Mouse (Mus musculus) MEL (cell line): Measurements from ENCODE around the gene Kcns1. TPM values are rescaled to one million over a fixed set of nuclear protein-coding genes. Genes with fewer than 3 reads are reported as not detected.

ENCODE experiments used
- DNase-seq: peaks from one replicate; pipeline ENCODE4 v3.0.0; 2011; ENCODE audit warnings: low read depth, low spot score
- H3K27ac ChIP-seq: 2 replicates; pipeline ENCODE4 v1.5.1; 2012; ENCODE audit warnings: low read depth, mild to moderate bottlenecking, control low read depth, low read length, moderate library complexity; ENCODE audit not compliant: control insufficient read depth
- H3K27me3 ChIP-seq, 2 experiments: fragments of 150-350 bp in 1 of 2; sonication (generic) in 1 of 2; 2 replicates each; pipeline ENCODE4 v1.6.1; 2012; ENCODE audit warnings: low read length in 2 of 2, mild to moderate bottlenecking in 2 of 2, improper control_type of control experiment in 1 of 2, moderate library complexity in 1 of 2; ENCODE audit not compliant: insufficient read depth in 2 of 2, control insufficient read depth in 1 of 2
- H3K36me3 ChIP-seq, 2 experiments: 2 replicates each; pipeline ENCODE4 v1.6.1; 2012 to 2014; ENCODE audit warnings: low read length in 2 of 2, improper control_type of control experiment in 1 of 2, inconsistent platforms in 1 of 2, mild to moderate bottlenecking in 1 of 2; ENCODE audit not compliant: insufficient read depth in 2 of 2, control insufficient read depth in 1 of 2
- H3K4me1 ChIP-seq, 2 experiments: fragments of 150-350 bp in 1 of 2; sonication (generic) in 1 of 2; 2 replicates each; pipeline ENCODE4 v1.6.1; 2012; ENCODE audit warnings: low read length in 2 of 2, improper control_type of control experiment in 1 of 2, mild to moderate bottlenecking in 1 of 2; ENCODE audit not compliant: insufficient read depth in 2 of 2, control insufficient read depth in 1 of 2
- H3K4me3 ChIP-seq, 2 experiments: fragments of 150-350 bp in 1 of 2; sonication (generic) in 1 of 2; 2 replicates each; pipeline ENCODE4 v1.5.1; 2012; ENCODE audit warnings: low read depth in 2 of 2, low read length in 2 of 2, mild to moderate bottlenecking in 2 of 2, moderate library complexity in 2 of 2, control low read depth in 1 of 2, improper control_type of control experiment in 1 of 2; ENCODE audit not compliant: control insufficient read depth in 1 of 2, insufficient read depth in 1 of 2
- H3K79me2 ChIP-seq: 2 replicates; pipeline ENCODE4 v1.6.1; 2012; ENCODE audit warnings: mild to moderate bottlenecking, low read length, moderate library complexity; ENCODE audit not compliant: control insufficient read depth, poor library complexity, insufficient read depth
- H3K9ac ChIP-seq: 2 replicates; pipeline ENCODE4 v1.6.1; 2012; ENCODE audit warnings: low read depth, mild to moderate bottlenecking, control low read depth, low read length, moderate library complexity; ENCODE audit not compliant: control insufficient read depth, poor library complexity, severe bottlenecking
- H3K9me3 ChIP-seq: fragments of 150-350 bp; sonication (generic); replicated peaks from 2 replicates; pipeline ENCODE4 v1.6.1; 2012; ENCODE audit warnings: mild to moderate bottlenecking, low read length, improper control_type of control experiment, moderate library complexity; ENCODE audit not compliant: insufficient read depth
- CTCF ChIP-seq, 3 experiments: IDR thresholded peaks in 2 of 3; conservative IDR thresholded peaks in 1 of 3; 2 replicates each; pipeline ENCODE4 v1.5.1; 2011 to 2012; ENCODE audit warnings: low read length in 3 of 3, low read depth in 2 of 3, mild to moderate bottlenecking in 2 of 3, improper control_type of control experiment in 1 of 3, inconsistent platforms in 1 of 3, mixed read lengths in 1 of 3, moderate library complexity in 1 of 3; ENCODE audit not compliant: control insufficient read depth in 1 of 3, insufficient read depth in 1 of 3, poor library complexity in 1 of 3, severe bottlenecking in 1 of 3
- ELF1 ChIP-seq: IDR thresholded peaks from 2 replicates; pipeline ENCODE4 v1.6.1; 2014; ENCODE audit warnings: low read depth, mild to moderate bottlenecking, inconsistent platforms, low read length, improper control_type of control experiment, moderate library complexity
- EP300 ChIP-seq, 2 experiments: IDR thresholded peaks; 2 replicates each; pipeline ENCODE4 v1.6.1; 2011; ENCODE audit warnings: improper control_type of control experiment in 2 of 2, low read length in 2 of 2, low read depth in 1 of 2, mild to moderate bottlenecking in 1 of 2
- ETS1 ChIP-seq: IDR thresholded peaks from 2 replicates; pipeline ENCODE4 v1.6.1; 2012; ENCODE audit warnings: low read depth, mild to moderate bottlenecking, inconsistent platforms, low read length, improper control_type of control experiment, moderate library complexity
- GATA1 ChIP-seq: IDR thresholded peaks from 2 replicates; pipeline ENCODE4 v1.6.1; 2011; ENCODE audit warnings: low read depth, low read length, improper control_type of control experiment
- JUND ChIP-seq: IDR thresholded peaks from 2 replicates; pipeline ENCODE4 v1.6.1; 2011; ENCODE audit warnings: low read depth, mild to moderate bottlenecking, improper control_type of control experiment, low read length
- KAT2A ChIP-seq: conservative IDR thresholded peaks from 2 replicates; pipeline ENCODE4 v1.6.1; 2012; ENCODE audit warnings: low read depth, low read length, improper control_type of control experiment, inconsistent platforms
- MEF2A ChIP-seq: IDR thresholded peaks from 2 replicates; pipeline ENCODE4 v1.6.1; 2014; ENCODE audit warnings: low read depth, mild to moderate bottlenecking, inconsistent platforms, low read length, improper control_type of control experiment; ENCODE audit not compliant: poor library complexity, insufficient replicate concordance, severe bottlenecking; ENCODE audit errors: extremely low read depth
- MYC ChIP-seq: IDR thresholded peaks from 2 replicates; pipeline ENCODE4 v1.6.1; 2011; ENCODE audit warnings: low read depth, mild to moderate bottlenecking, low read length, improper control_type of control experiment, moderate library complexity
- POLR2A ChIP-seq, 2 experiments: IDR thresholded peaks; 2 replicates each; pipeline ENCODE4 v1.6.1; 2011 to 2012; ENCODE audit warnings: low read length in 2 of 2, mild to moderate bottlenecking in 2 of 2, control low read depth in 1 of 2, improper control_type of control experiment in 1 of 2, low read depth in 1 of 2, moderate library complexity in 1 of 2; ENCODE audit not compliant: control insufficient read depth in 1 of 2, insufficient read depth in 1 of 2, poor library complexity in 1 of 2
- POLR2AphosphoS2 ChIP-seq: IDR thresholded peaks from 2 replicates; pipeline ENCODE4 v1.6.1; 2011; ENCODE audit warnings: low read length, improper control_type of control experiment
- SMC3 ChIP-seq: IDR thresholded peaks from 2 replicates; pipeline ENCODE4 v1.6.1; 2011; ENCODE audit warnings: low read depth, low read length, improper control_type of control experiment
- TBP ChIP-seq: IDR thresholded peaks from 2 replicates; pipeline ENCODE4 v1.8.0; 2011; ENCODE audit warnings: low read depth, low read length, improper control_type of control experiment
- UBTF ChIP-seq: IDR thresholded peaks from 2 replicates; pipeline ENCODE4 v1.6.1; 2012; ENCODE audit warnings: low read depth, mild to moderate bottlenecking, inconsistent platforms, low read length, improper control_type of control experiment, moderate library complexity, borderline replicate concordance; ENCODE audit not compliant: insufficient read depth
- ZKSCAN1 ChIP-seq: IDR thresholded peaks from 2 replicates; pipeline ENCODE4 v1.6.1; 2012; ENCODE audit warnings: low read depth, mild to moderate bottlenecking, inconsistent platforms, low read length, improper control_type of control experiment, moderate library complexity
- ZMIZ1 ChIP-seq: IDR thresholded peaks from 2 replicates; pipeline ENCODE4 v1.6.1; 2012; ENCODE audit warnings: low read depth, mild to moderate bottlenecking, inconsistent platforms, low read length, improper control_type of control experiment, moderate library complexity
- polyA plus RNA-seq, 2 experiments: library from polyadenylated mRNA; stranded (reverse) in 1 of 2; unstranded in 1 of 2; fragments of >175 nt in 1 of 2; fragments of >200 nt in 1 of 2; gene quantifications; 2 replicates each; pipeline versions ENCODE4 v1.2.1 to v1.2.4; 2012; ENCODE audit warnings: low replicate concordance in 2 of 2, low read depth in 1 of 2; ENCODE audit not compliant: insufficient read length in 2 of 2, insufficient read depth in 1 of 2, missing spikeins in 1 of 2
- total RNA-seq: library from RNA; depleted of rRNA; stranded (reverse); fragments of 300-350 nt; gene quantifications from 2 replicates; pipeline ENCODE4 v1.2.3, GENCODE M21; 2012

Gene Kcns1
- total and polyA plus RNA-seq, 3 experiments, result not detected

- H3K27me3 ChIP-seq, result no peaks in the 10 kb centered on the region; a peak in 1 of 4 replicates
- TF ChIP-seq MYC (no peak), KAT2A (no peak), ETS1 (no peak), MEF2A (no peak), ELF1 (no peak), ZMIZ1 (no peak), GATA1 (no peak), POLR2A (IDR thresholded peaks at IDR 0.05; ENCODE audit: control insufficient read depth in 1 of 2, insufficient read depth in 1 of 2, low read depth in 1 of 2, low read length in 2 of 2, poor library complexity in 1 of 2) (no peak), POLR2AphosphoS2 (no peak), CTCF (IDR thresholded peaks at IDR 0.05 in 2 of 3, conservative IDR thresholded peaks at IDR 0.05 in 1 of 3; ENCODE audit: control insufficient read depth in 1 of 3, insufficient read depth in 1 of 3, low read depth in 2 of 3, low read length in 3 of 3, poor library complexity in 1 of 3, severe bottlenecking in 1 of 3) (no peak), SMC3 (no peak), UBTF (no peak), JUND (no peak), TBP (no peak)
- TF ChIP-seq, all 39 proteins: peak for 0
Measured at GRCm38 (mm10) chr2:164177831-164178230, 6.9 kb upstream of the Kcns1 start.

GRCm38 (mm10) chr2:164175850-164176249 lies 4.9 kb upstream of the Kcns1 start:
- H3K79me2 ChIP-seq, result no peaks in the 10 kb centered on the region
- peaks cover 11 to 17% of the 10 kb centered on the region in 2 experiments for H3K4me1 ChIP-seq
- no peaks in the 10 kb centered on the region; a peak in 1 of 4 replicates for H3K27me3 ChIP-seq
- no peak overlapping the region for H3K9ac ChIP-seq
- no peak overlapping the region for H3K4me3 ChIP-seq
- peak; percentile 35 for DNase-seq
- TF ChIP-seq EP300 (IDR thresholded peaks at IDR 0.05; ENCODE audit: low read depth in 1 of 2, low read length in 2 of 2) (peak in 1 of 2 experiments; percentile 31; a peak in 1 of 4 replicates), ZKSCAN1 (no peak)
- H3K36me3 ChIP-seq, result peaks cover 0 to 13% of the 10 kb centered on the region in 2 experiments; a peak in 2 of 4 replicates
- H3K9me3 ChIP-seq, result no peaks in the 10 kb centered on the region
- H3K27ac ChIP-seq, result no peak overlapping the region

More at GRCm38 (mm10) chr2:164177831-164178230, 6.9 kb upstream of the Kcns1 start:
- peaks cover 0 to 13% of the 10 kb centered on the region in 2 experiments; a peak in 2 of 4 replicates for H3K36me3 ChIP-seq
- H3K4me1 ChIP-seq, result peaks cover 11 to 17% of the 10 kb centered on the region in 2 experiments
- no peak for DNase-seq
- H3K27ac ChIP-seq, result no peak overlapping the region
- H3K9me3 ChIP-seq, result no peaks in the 10 kb centered on the region
- H3K9ac ChIP-seq, result no peak overlapping the region
- H3K4me3 ChIP-seq, result no peak overlapping the region
- H3K79me2 ChIP-seq, result no peaks in the 10 kb centered on the region
